Mouse (Mus musculus) heart, embryonic 14.5 days (tissue): ENCODE results near the gene Gnat2. TPM values are rescaled to one million over a fixed set of nuclear protein-coding genes. Genes with fewer than 3 reads are reported as not detected.

Experiments
- ATAC-seq: fragments of 200-750 bp; cut with Nextera tagmentation; 2 replicates; pipeline ENCODE4 v1.8.0; 2017; ENCODE audit warnings: low read depth, moderate TSS enrichment; ENCODE audit not compliant: insufficient number of reproducible peaks, insufficient read depth, low FRiP score
- H3K27ac ChIP-seq, 2 experiments: fragments of 200-500 bp in 1 of 2; fragments of 300-500 bp in 1 of 2; sonication (generic) in 1 of 2; replicated peaks in 1 of 2; 2 replicates each; pipeline ENCODE4 v1.5.1; 2012 to 2014; ENCODE audit warnings: low read depth in 2 of 2, low read length in 2 of 2, control low read depth in 1 of 2, mild to moderate bottlenecking in 1 of 2, mixed read lengths in 1 of 2; ENCODE audit not compliant: control insufficient read depth in 1 of 2, insufficient read depth in 1 of 2
- H3K27me3 ChIP-seq: fragments of 300-500 bp; sonication (generic); 2 replicates; pipeline ENCODE4 v1.6.1; 2014; ENCODE audit warnings: mild to moderate bottlenecking, low read length, control low read depth; ENCODE audit not compliant: control insufficient read depth, insufficient read depth
- H3K36me3 ChIP-seq: fragments of 300-500 bp; sonication (generic); 2 replicates; pipeline ENCODE4 v1.6.1; 2014; ENCODE audit warnings: mild to moderate bottlenecking, control low read depth, low read length, mixed read lengths; ENCODE audit not compliant: control insufficient read depth, insufficient read depth
- H3K4me1 ChIP-seq, 2 experiments: fragments of 200-500 bp in 1 of 2; fragments of 300-500 bp in 1 of 2; sonication (generic) in 1 of 2; 2 replicates each; pipeline ENCODE4 v1.6.1; 2012 to 2014; ENCODE audit warnings: low read length in 2 of 2, control low read depth in 1 of 2, mixed read lengths in 1 of 2; ENCODE audit not compliant: control insufficient read depth in 2 of 2, insufficient read depth in 2 of 2
- H3K4me2 ChIP-seq: fragments of 300-500 bp; sonication (generic); 2 replicates; pipeline ENCODE4 v1.6.1; 2014; ENCODE audit warnings: mild to moderate bottlenecking, low read length
- H3K4me3 ChIP-seq, 2 experiments: fragments of 200-500 bp in 1 of 2; fragments of 300-500 bp in 1 of 2; sonication (generic) in 1 of 2; 2 replicates each; pipeline ENCODE4 v1.5.1; 2012 to 2014; ENCODE audit warnings: low read length in 2 of 2, mild to moderate bottlenecking in 2 of 2, control low read depth in 1 of 2, low read depth in 1 of 2, moderate library complexity in 1 of 2; ENCODE audit not compliant: control insufficient read depth in 1 of 2, insufficient read depth in 1 of 2
- H3K9ac ChIP-seq: fragments of 300-500 bp; sonication (generic); 2 replicates; pipeline ENCODE4 v1.6.1; 2014; ENCODE audit warnings: mild to moderate bottlenecking, low read length
- H3K9me3 ChIP-seq: fragments of 300-500 bp; sonication (generic); 2 replicates; pipeline ENCODE4 v1.6.1; 2016; ENCODE audit warnings: low read length, control low read depth; ENCODE audit not compliant: control insufficient read depth
- WGBS: fragments of 180-500 bp; shearing (Covaris S2); extraction: QIAGEN DNeasy Blood & Tissue Kit; methylation state at CpG from one replicate; pipeline ENCODE4 v1.1.7; 2014; 5-methylcytosine and 5-hydroxymethylcytosine counted together
- polyA plus RNA-seq: library from polyadenylated mRNA; unstranded; fragments of >200 nt; fragmentation: Nextera tagmentation; extraction: Ambion mirVana; gene quantifications from 2 replicates; pipeline ENCODE4 v1.2.1, GENCODE M21; 2014

Gnat2 gene
- polyA plus RNA-seq, 1 experiment from 2014 or later = 0.59 TPM

- Histone ChIP-seq H3K27ac (no peak overlapping the region), H3K4me2 (no peak overlapping the region), H3K9ac (no peak overlapping the region), H3K4me3 (no peak overlapping the region), H3K4me1 (peaks cover 9 to 14% of the 10 kb centered on the region in 2 experiments), H3K27me3 (no peaks in the 10 kb centered on the region), H3K9me3 (no peaks in the 10 kb centered on the region), H3K36me3 (no peaks in the 10 kb centered on the region)
- WGBS = 50% methylated on average over 6 of the region's 6 CpGs
- no peak for ATAC-seq
Measured at GRCm38 (mm10) chr3:108093306-108093705, 717 bp downstream of the Gnat2 start.

- whole genome bisulfite sequencing = 44% methylated on average over 1 of the region's 1 CpGs
- no peak overlapping the region for H3K4me2 ChIP-seq
Measured at GRCm38 (mm10) chr3:108094146-108094545, 1.6 kb downstream of the Gnat2 start.

GRCm38 (mm10) chr3:108094976-108095760 is 2.6 kb downstream of the Gnat2 start:
- H3K9ac ChIP-seq = no peak overlapping the region
- peaks cover 0 to 4% of the 10 kb centered on the region in 2 experiments; a peak in 1 of 4 replicates for H3K4me1 ChIP-seq
- no peak overlapping the region for H3K4me3 ChIP-seq
- H3K9me3 ChIP-seq = no peaks in the 10 kb centered on the region
- H3K4me2 ChIP-seq = no peak overlapping the region
- WGBS = 83% methylated on average over 12 of the region's 12 CpGs
- H3K27ac ChIP-seq = no peak overlapping the region
- H3K27me3 ChIP-seq = no peaks in the 10 kb centered on the region
- no peak for ATAC-seq
- H3K36me3 ChIP-seq = no peaks in the 10 kb centered on the region

More at GRCm38 (mm10) chr3:108094146-108094545, 1.6 kb downstream of the Gnat2 start:
- no peak overlapping the region for H3K4me3 ChIP-seq
- H3K9ac ChIP-seq = no peak overlapping the region
- no peaks in the 10 kb centered on the region for H3K27me3 ChIP-seq
- no peak overlapping the region for H3K27ac ChIP-seq
- H3K9me3 ChIP-seq = no peaks in the 10 kb centered on the region
- H3K36me3 ChIP-seq = no peaks in the 10 kb centered on the region
- ATAC-seq = no peak
- peaks cover 4 to 9% of the 10 kb centered on the region in 2 experiments for H3K4me1 ChIP-seq

- H3K27ac ChIP-seq = no peak overlapping the region
- 0 out of 2 replicates have a peak, but pooled peaks have one; percentile 47 for ATAC-seq
Measured at GRCm38 (mm10) chr3:108096226-108096625, 3.6 kb downstream of the Gnat2 start.

GRCm38 (mm10) chr3:108096726-108097125 is 4.1 kb downstream of the Gnat2 start:
- H3K4me2 ChIP-seq = no peak overlapping the region
- WGBS = 51% methylated on average over 10 of the region's 10 CpGs
- no peaks in the 10 kb centered on the region for H3K9me3 ChIP-seq
- ATAC-seq = no peak
- no peaks in the 10 kb centered on the region; a peak in 1 of 4 replicates for H3K4me1 ChIP-seq
- no peak overlapping the region for H3K9ac ChIP-seq
- no peaks in the 10 kb centered on the region for H3K36me3 ChIP-seq
- no peaks in the 10 kb centered on the region for H3K27me3 ChIP-seq
- no peak overlapping the region for H3K27ac ChIP-seq
- no peak overlapping the region for H3K4me3 ChIP-seq

More at GRCm38 (mm10) chr3:108096226-108096625, 3.6 kb downstream of the Gnat2 start:
- Histone ChIP-seq H3K4me3 (no peak overlapping the region), H3K4me1 (no peaks in the 10 kb centered on the region; a peak in 1 of 4 replicates), H3K4me2 (no peak overlapping the region), H3K9ac (no peak overlapping the region), H3K27me3 (no peaks in the 10 kb centered on the region), H3K9me3 (no peaks in the 10 kb centered on the region), H3K36me3 (no peaks in the 10 kb centered on the region)
- WGBS = 42% methylated on average over 8 of the region's 8 CpGs

GRCm38 (mm10) chr3:108097656-108098055 is 5.1 kb downstream of the Gnat2 start:
- WGBS = 89% methylated on average over 8 of the region's 8 CpGs
- Histone ChIP-seq H3K9me3 (no peaks in the 10 kb centered on the region), H3K9ac (no peak overlapping the region), H3K4me2 (no peak overlapping the region), H3K27ac (no peak overlapping the region), H3K27me3 (no peaks in the 10 kb centered on the region), H3K36me3 (no peaks in the 10 kb centered on the region), H3K4me1 (no peaks in the 10 kb centered on the region; a peak in 1 of 4 replicates), H3K4me3 (no peak overlapping the region)
- ATAC-seq = no peak

GRCm38 (mm10) chr3:108098316-108098715 is 5.7 kb downstream of the Gnat2 start:
- no peaks in the 10 kb centered on the region for H3K27me3 ChIP-seq
- no peaks in the 10 kb centered on the region; a peak in 1 of 4 replicates for H3K4me1 ChIP-seq
- H3K36me3 ChIP-seq = no peaks in the 10 kb centered on the region
- no peaks in the 10 kb centered on the region for H3K9me3 ChIP-seq
- no peak overlapping the region for H3K9ac ChIP-seq
- WGBS = 65% methylated on average over 6 of the region's 6 CpGs
- H3K4me3 ChIP-seq = no peak overlapping the region
- no peak for ATAC-seq
- H3K4me2 ChIP-seq = no peak overlapping the region
- H3K27ac ChIP-seq = no peak overlapping the region
